Mouse (Mus musculus): ENCODE data around the gene Cyp1a2.

- no peak for TF ChIP-seq POLR2A (IDR thresholded peaks at IDR 0.05; ENCODE audit: insufficient read length, low read depth)
- no peak for TF ChIP-seq USF1 (IDR thresholded peaks at IDR 0.05; ENCODE audit: low read depth)
- no peak for TF ChIP-seq MYOD1 (IDR thresholded peaks at IDR 0.05; ENCODE audit: control insufficient read depth in 1 of 3, insufficient read length in 2 of 3, low read depth in 2 of 3)
- no peak for TF ChIP-seq CEBPB (IDR thresholded peaks at IDR 0.05; ENCODE audit: insufficient read depth, poor library complexity, severe bottlenecking)
- no peak for TF ChIP-seq TCF3 (IDR thresholded peaks at IDR 0.05; ENCODE audit: insufficient read length, low read depth)
- no peak for TF ChIP-seq MAX (IDR thresholded peaks at IDR 0.05; ENCODE audit: low read depth)
- no peak for TF ChIP-seq E2F4 (IDR thresholded peaks at IDR 0.05; ENCODE audit: insufficient read depth)
- TF ChIP-seq MYOG (IDR thresholded peaks at IDR 0.05; ENCODE audit: control insufficient read depth in 1 of 3, insufficient read depth in 1 of 3, insufficient read length in 2 of 3, low read depth in 2 of 3): no peak
- no peak for TF ChIP-seq SRF (IDR thresholded peaks at IDR 0.05; ENCODE audit: control insufficient read depth, insufficient read length, low read depth)
- TF ChIP-seq POLR2AphosphoS2 (IDR thresholded peaks at IDR 0.05; ENCODE audit: insufficient read length, low read depth): no peak
- no peak for TF ChIP-seq TCF12 (IDR thresholded peaks at IDR 0.05; ENCODE audit: insufficient read depth, poor library complexity, severe bottlenecking)
- no peak for TF ChIP-seq REST (IDR thresholded peaks at IDR 0.05; ENCODE audit: insufficient read depth, insufficient read length)
Observed at GRCm38 (mm10) chr9:57644442-57644943, 39.0 kb downstream of the Cyp1a2 start.
